Mouse (Mus musculus) gastrocnemius, adult 2 months (tissue): ENCODE results near the gene Tufm. TPM values are rescaled to one million over a fixed set of nuclear protein-coding genes. Genes with fewer than 3 reads are reported as not detected.
"Not testable (repeated sequence)": the region's sequence is repeated elsewhere in the genome, so short reads cannot be mapped to it uniquely, and the experiment has no call there.

Source experiments
- DNase-seq: peaks from one replicate; pipeline ENCODE4 v3.0.0; 2022
- H3K27ac ChIP-seq: fragments of 200-600 bp; 2 replicates; pipeline ENCODE4 v1.8.1; 2022; ENCODE audit warnings: mild to moderate bottlenecking
- H3K4me3 ChIP-seq: fragments of 200-600 bp; 2 replicates; pipeline ENCODE4 v1.8.1; 2022; ENCODE audit warnings: mild to moderate bottlenecking, moderate library complexity
- CTCF ChIP-seq: fragments of 200-600 bp; IDR thresholded peaks from 2 replicates; pipeline ENCODE4 v1.8.1; 2022; ENCODE audit warnings: antibody characterized with exemption, mild to moderate bottlenecking, moderate library complexity
- intact Hi-C: fragments of 180-260 bp; cut with DNase I; formaldehyde crosslinking; loops from one replicate; pipeline ENCODE4 v1.15.1; 2025
- total RNA-seq, 2 experiments: library from RNA; stranded (reverse); gene quantifications; 2 replicates each; pipeline ENCODE4 v1.2.3; 2021

The Tufm gene
- total RNA-seq, 2 experiments from 2014 or later, result 111 to 141 TPM

DNA sequence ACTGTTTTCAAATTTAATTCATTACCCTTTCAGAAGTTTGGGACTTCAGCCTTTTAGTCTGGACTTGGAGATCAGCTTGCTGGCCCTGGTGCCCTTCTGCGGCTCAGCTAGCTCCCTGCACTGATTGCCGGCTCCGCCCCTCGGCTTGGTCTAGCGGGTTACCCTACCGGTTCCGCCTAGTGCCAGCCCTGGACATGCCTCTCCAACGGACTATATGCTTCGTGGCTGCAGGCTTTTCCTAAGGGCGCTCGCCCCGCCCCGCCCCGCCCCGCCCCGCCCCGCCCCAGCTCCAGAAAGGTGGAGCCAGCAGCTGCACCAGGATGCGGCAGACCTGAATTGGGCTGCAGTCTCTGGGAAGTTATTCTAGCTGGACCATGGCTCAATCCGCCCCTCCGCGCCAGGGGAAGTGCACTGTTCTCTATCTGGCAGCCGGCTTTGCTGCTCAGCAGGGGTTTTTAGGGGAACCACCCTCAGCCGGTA, 4.7 kb upstream of the Tufm start:
- intact Hi-C loops, result loop anchor here (5.0 kb wide), 1 partner anchor 85 kb away; the partner anchor contains the start of gene Nfatc2ip
- peak overlapping the region; percentile 74 for H3K27ac ChIP-seq
- peak; percentile 93 for DNase-seq
- TF ChIP-seq CTCF, result peak; percentile 11; the same call in 1 of the 2 replicates
- peak overlapping the region; percentile 68 for H3K4me3 ChIP-seq

GRCm38 (mm10) chr7:126487617-126488385, 640 bp downstream of the Tufm start:
- Histone ChIP-seq H3K4me3 (peak overlapping the region; percentile 89), H3K27ac (peak overlapping the region; percentile 90)
- intact Hi-C loops, result loop anchor here (2.0 to 5.0 kb wide), 2 partner anchors 15 to 94 kb away; partner anchors contain the start of genes Apobr and Atxn2l
- DNase-seq, result not testable (repeated sequence)

DNA sequence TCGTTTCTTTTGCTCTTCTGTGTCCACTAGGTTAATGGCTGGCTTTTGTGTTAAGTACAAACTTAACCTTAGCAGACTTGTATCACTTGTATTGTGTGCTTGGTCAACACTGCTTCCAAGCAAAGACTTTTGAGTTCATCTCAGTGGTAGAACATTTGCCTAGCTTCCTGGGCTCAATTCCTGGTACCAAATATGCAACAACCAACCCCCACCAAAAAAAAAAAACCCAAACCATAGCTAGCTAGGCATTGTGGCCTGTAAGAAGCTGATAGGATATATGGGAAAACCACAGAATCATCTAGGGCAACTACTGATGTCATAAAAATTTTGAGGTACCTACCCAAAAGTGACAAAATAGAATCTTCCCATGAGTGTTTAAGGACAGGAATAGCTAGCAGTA, 3.8 kb downstream of the Tufm start:
- intact Hi-C loops, result no loop called here
- TF ChIP-seq CTCF, result no peak

DNA sequence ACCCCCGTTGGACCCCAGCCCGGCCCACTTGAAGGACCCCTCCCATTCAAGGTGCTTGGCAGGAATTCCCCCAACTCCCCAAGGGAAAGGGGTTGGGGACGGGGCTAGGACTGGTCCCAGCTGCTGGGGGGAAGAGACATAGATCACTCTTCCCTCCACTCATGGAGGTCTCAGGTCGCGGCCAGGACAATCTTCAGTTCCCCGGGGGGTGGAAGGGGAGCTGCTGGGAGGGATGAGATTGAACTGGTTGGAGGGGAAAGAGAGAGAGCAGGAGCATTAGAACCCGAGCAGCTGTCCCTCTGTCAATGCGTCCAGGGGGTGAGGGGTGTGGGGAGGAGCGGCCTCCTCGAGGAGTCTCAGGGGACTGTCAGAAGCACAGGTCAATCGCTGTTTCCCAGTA, 4.8 kb downstream of the Tufm start:
- no peak overlapping the region for H3K27ac ChIP-seq
- no peak for TF ChIP-seq CTCF
- intact Hi-C loops, result no loop called here
- H3K4me3 ChIP-seq, result no peak overlapping the region
- no peak for DNase-seq

More for the DNA sequence above, 3.8 kb downstream of the Tufm start:
- H3K4me3 ChIP-seq, result no peak overlapping the region
- DNase-seq, result no peak
- H3K27ac ChIP-seq, result no peak overlapping the region

DNA sequence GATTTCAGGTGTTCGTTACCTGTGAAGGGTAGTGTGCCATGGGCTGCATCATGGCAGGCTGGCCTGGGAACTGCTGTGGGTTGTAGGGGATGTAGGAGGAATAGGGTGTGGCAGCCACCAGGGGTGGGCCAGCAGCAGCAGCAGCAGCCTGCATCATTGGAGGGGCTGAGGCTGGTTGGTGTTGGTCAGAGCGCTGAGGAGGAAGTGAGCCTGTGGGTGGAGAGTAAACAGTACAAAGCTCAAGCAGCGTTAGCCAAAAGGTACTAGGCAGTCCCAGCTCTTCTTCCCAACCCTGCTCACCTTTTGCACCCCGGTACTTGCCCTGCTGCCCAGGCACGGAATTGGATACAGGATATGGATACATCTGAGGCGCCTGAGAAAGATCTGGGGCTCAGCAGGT, 7.0 kb downstream of the Tufm start:
- H3K4me3 ChIP-seq, result no peak overlapping the region
- TF ChIP-seq CTCF, result no peak
- no peak for DNase-seq
- intact Hi-C loops, result no loop called here
- H3K27ac ChIP-seq, result no peak overlapping the region

- intact Hi-C loops, result no loop called here
- Histone ChIP-seq H3K27ac (no peak overlapping the region), H3K4me3 (no peak overlapping the region)
- no peak for DNase-seq
- TF ChIP-seq CTCF, result no peak
Measured at GRCm38 (mm10) chr7:126496475-126496874, 9.3 kb downstream of the Tufm start.

DNA sequence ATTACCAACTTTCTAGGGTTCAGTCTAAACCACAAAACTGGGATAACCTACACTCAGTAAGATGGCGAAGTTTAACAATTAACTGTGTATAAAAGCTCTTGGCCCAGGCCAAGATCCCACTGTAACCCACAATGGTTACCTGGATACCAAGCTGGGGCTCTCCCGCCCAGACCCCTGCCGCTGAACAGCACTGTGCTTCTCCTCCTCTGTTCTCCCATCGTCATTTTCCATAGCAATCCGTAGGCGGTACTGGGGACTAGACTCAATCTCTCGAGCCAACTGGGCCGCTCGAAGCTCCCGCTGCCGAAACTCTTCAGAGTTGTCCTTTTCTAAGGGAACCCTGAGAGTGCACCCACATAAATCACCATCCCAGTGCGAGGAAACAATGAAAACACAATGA, 10.8 kb downstream of the Tufm start:
- no peak for TF ChIP-seq CTCF
- no peak overlapping the region for H3K27ac ChIP-seq
- no peak for DNase-seq
- no peak overlapping the region for H3K4me3 ChIP-seq
- intact Hi-C loops, result no loop called here

DNA sequence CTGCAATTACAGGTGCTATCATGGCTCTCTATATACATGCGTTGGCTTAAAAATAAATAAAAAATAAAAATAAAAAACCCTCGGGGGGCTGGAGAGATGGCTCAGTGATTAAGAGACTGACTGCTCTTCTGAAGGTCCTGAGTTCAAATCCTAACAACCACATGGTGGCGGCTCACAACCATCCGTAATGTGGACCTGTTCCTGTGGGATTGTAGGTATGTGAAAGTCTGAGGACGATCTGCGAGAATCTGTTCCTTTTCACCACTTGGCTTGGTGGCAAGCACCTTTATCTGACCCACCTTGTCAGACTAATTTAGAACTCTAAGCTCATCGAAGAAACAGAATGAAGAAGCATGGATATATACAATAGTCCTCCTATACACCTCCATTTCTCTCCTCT, 12.3 kb downstream of the Tufm start:
- H3K27ac ChIP-seq, result no peak overlapping the region
- no peak for TF ChIP-seq CTCF
- intact Hi-C loops, result no loop called here
- DNase-seq, result no peak
- H3K4me3 ChIP-seq, result no peak overlapping the region

DNA sequence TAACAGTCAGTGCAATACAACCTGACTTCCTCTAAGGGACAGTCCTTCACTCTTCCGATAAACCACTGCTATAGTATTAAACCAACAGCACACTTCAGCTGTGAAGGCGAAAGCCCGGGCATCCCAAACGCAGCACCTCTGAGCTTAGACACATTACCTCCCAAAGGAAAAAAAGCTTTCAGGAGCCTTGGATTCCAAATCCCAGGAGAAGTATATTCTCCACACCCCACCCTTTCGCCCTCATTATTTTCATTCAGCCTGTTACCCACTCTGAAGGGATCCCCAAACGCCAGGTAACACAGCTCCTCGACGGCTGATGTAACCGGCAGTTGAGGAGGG, 14.5 kb downstream of the Tufm start:
- Histone ChIP-seq H3K27ac (peak overlapping the region; percentile 98), H3K4me3 (peak overlapping the region; percentile 81)
- TF ChIP-seq CTCF, result no peak
- no peak for DNase-seq
- intact Hi-C loops, result loop anchor here (2.0 to 10.0 kb wide), 2 partner anchors 15 to 193 kb away; partner anchors contain the start of genes Bola2, Slx1b and Tufm

DNA sequence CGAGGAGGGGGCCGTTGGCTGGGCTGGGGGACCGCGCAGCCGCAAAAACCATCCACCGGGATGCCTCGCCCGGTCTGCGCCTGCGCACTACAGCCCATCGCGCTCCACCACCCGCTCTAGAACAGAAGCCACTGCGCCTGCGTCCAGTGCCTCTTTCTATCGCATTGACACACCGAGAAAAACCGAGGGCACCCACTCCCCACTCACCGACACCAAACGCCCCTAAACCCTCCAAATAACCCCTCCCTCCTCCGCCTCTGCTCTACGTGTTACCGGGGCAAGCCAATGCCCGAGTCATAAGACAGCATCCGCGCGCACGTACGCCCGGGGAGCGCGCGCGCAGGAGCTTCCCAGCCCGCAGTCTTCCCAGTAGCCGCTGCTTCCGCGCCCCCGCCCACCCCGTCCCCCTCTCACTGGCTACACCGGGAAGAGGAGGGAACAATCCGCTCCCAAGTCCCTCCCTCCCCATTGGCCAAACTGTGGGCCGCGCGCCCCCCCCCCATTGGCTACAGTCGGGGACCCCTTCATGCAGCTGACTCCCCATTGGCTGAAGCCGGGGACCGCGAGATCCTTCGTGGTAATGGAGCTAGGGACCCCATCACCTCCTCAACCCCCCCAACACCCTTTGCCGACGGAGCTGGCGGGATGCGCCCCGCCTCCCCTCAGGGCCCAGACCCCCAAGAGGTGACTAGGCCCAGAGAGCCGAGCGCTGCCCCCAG, 15.0 kb downstream of the Tufm start:
- Histone ChIP-seq H3K4me3 (peak overlapping the region; percentile 81), H3K27ac (peak overlapping the region; percentile 98)
- no peak for TF ChIP-seq CTCF
- intact Hi-C loops, result loop anchor here (2.0 to 10.0 kb wide), 2 partner anchors 15 to 193 kb away; partner anchors contain the start of genes Bola2, Slx1b and Tufm
- peak; percentile 94 for DNase-seq

DNA sequence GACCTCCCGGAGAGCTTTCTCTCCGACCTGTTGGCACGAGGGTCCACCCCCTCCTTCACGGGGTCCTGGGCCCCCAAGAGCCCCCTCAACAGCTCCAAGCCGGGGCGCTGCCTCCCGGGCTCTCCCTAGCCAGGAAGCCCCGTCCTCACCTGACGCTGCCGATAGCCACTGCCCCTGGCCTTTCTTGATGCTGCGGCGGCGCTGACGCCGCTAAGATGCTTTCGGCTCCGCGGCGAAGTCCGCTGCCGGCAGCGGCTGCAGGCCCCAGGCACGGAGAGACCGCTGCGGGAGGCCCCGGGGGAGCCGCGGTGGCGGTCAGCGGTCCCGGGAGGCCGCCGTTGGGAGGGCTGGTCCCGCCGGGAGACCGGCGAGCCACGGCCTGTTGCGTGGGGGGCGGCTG, 15.6 kb downstream of the Tufm start:
- intact Hi-C loops, result loop anchor here (2.0 to 10.0 kb wide), 2 partner anchors 16 to 192 kb away; partner anchors contain the start of genes Bola2, Slx1b and Tufm
- Histone ChIP-seq H3K27ac (peak overlapping the region; percentile 98), H3K4me3 (peak overlapping the region; percentile 81)
- no peak for DNase-seq
- TF ChIP-seq CTCF, result no peak

DNA sequence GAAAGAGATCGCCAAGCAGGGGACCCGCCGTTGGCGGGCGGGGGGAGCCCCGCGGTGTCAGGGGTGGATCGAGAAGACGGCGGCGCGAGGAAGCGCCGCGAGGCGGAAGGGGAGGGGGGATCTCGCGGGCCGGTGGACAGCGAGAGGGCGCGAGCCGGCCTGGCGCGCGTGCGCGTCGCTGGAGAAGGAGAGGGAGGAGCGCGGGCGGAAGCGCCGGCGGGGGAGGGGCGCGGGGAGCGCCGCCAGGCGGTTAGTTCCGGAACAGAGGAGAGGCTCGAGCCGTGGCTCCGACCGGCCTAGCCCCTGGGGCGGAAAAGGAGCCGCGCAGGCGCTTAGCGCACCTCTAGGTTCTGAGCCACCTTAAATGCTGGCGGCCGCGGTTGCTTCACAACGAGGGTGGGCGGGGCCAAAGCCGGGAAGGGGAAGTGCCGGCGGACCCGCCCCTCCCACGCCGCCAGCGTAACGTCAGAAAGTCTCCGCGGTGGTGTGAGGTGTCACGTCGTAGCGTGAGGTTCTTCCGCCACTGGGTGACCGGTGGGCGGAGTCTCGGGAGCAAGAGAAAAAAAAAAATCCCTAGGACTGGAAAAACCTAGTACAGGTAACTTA, 16.2 kb downstream of the Tufm start, which contains the start of gene Atxn2l:
Gene Atxn2l, minus strand, starts transcription at position 165 of the 606 bp plus-strand sequence.
- TF ChIP-seq CTCF, result peak; percentile 70
- peak within 1 kb of the TSS; percentile 81 for H3K4me3 ChIP-seq
- H3K27ac ChIP-seq, result peak within 1 kb of the TSS; percentile 98
- peak; percentile 99 for DNase-seq
- intact Hi-C loops, result loop anchor here (2.0 to 10.0 kb wide), 2 partner anchors 17 to 191 kb away; partner anchors contain the start of genes Bola2, Slx1b and Tufm
